Mouse (Mus musculus) cortical plate, adult 2 months (tissue): ENCODE measurements around the gene Mettl13. TPM values are rescaled to one million over a fixed set of nuclear protein-coding genes. Genes with fewer than 3 reads are reported as not detected.

Source experiments
- H3K27ac ChIP-seq: fragments of 200-500 bp; 2 replicates; pipeline ENCODE4 v1.5.1; 2012; ENCODE audit warnings: low read length, control low read depth, inconsistent platforms; ENCODE audit not compliant: insufficient read depth
- H3K4me1 ChIP-seq: fragments of 200-500 bp; 2 replicates; pipeline ENCODE4 v1.6.1; 2011; ENCODE audit warnings: low read length; ENCODE audit not compliant: control insufficient read depth, insufficient read depth
- H3K4me3 ChIP-seq: fragments of 200-500 bp; 2 replicates; pipeline ENCODE4 v1.5.1; 2011; ENCODE audit warnings: mild to moderate bottlenecking, low read length, control low read depth; ENCODE audit not compliant: insufficient read depth
- CTCF ChIP-seq: fragments of 200-500 bp; IDR thresholded peaks from 2 replicates; pipeline ENCODE4 v1.5.1; 2011; ENCODE audit warnings: mild to moderate bottlenecking, control low read depth, low read length; ENCODE audit not compliant: insufficient read depth; ENCODE audit errors: extremely low read depth
- POLR2A ChIP-seq: fragments of 200-500 bp; IDR thresholded peaks from 2 replicates; pipeline ENCODE4 v1.6.1; 2011; ENCODE audit warnings: mild to moderate bottlenecking, low read length, control low read depth; ENCODE audit not compliant: insufficient read depth; ENCODE audit errors: extremely low read depth
- polyA plus RNA-seq: library from polyadenylated mRNA; depleted of rRNA; stranded (reverse); fragments of >200 nt; gene quantifications from 2 replicates; pipeline ENCODE4 v1.2.3, GENCODE M21; 2012

The Mettl13 gene
- polyA plus RNA-seq, 1 experiment, result 9.3 TPM

DNA sequence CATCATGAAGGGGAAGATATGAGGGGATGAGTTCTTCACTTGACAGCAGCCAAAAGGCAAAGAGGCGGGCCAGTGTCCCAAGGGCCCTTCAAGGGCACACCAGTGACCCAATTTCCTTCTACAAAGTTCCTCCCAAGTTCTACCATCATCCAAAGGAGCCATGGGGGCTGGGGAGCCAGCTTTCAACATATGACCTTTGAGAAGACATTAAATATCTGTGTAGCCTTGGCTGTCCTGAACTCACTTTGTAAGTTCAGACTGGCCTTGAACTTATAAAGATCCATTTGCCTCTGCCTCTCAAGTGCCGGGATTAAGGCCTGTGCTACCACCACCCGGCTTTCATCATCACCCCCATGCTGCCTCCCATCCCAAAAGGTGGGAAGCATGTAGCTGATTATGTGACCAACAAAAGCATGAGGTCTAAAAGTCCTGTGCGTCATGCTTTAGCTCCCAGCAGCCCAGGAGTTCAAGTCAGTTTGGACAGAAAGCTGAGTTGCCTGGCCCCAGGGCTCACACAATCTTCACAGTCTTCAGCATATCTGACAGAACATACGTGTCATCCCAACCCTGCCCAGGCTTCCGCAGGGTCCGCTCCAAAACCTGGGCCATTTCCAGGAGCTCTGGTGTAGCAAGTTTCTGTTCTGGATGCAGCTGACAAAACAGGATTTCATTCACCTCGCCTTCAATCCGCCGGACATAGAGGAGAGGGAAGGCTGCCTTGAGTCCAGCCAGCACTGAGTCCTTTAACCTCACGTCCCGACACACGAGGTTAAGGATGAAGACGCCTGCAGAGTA lies 14.4 kb downstream of the Mettl13 start:
- H3K4me3 ChIP-seq, result no peak overlapping the region
- H3K4me1 ChIP-seq, result no peaks in the 10 kb centered on the region
- H3K27ac ChIP-seq, result no peak overlapping the region
- TF ChIP-seq POLR2A, result no peak
- no peak for TF ChIP-seq CTCF

DNA sequence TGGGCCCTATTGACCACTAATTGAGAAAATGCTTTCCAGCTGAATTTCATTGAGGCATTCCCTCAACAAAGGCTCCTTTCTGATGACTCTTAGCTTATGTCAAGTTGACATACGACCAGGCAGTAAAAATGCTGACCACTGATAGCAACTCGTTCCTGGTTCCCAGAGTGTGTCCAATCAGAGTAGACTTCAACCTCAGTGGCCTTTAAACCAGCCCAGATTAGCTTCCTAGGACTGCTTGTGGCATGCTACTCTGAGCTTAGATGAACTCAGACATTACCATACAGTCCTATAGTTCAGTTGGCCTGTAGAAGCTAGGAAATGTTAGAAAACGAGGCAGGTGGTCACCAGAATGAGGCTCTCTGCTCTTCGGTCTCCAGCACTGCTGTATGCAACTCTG lies 16.0 kb downstream of the Mettl13 start:
- Histone ChIP-seq H3K4me1 (no peaks in the 10 kb centered on the region), H3K27ac (no peak overlapping the region), H3K4me3 (no peak overlapping the region)
- no peak for TF ChIP-seq POLR2A
- no peak for TF ChIP-seq CTCF

DNA sequence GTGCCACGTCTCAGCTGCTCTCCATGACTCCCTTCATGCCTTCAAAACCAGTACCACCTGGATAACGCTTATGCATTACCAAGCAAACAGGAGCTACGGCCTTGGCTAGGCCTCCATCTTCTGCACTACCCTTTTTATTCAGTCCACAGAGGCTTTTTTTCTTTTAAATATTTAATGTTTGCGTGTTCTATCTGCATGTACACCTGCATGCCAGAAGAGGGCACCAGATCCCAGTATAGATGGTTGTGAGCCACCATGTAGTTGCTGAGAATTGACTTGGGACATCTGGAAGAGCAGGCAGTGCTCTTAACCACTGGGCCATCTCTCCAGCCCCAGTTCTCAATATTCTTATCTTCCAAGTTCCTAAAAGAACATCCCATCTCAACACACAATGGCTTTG lies 16.8 kb downstream of the Mettl13 start:
- Histone ChIP-seq H3K4me3 (no peak overlapping the region), H3K27ac (no peak overlapping the region), H3K4me1 (no peaks in the 10 kb centered on the region)
- TF ChIP-seq CTCF, result peak; percentile 28; the same call in 1 of the 2 replicates
- no peak for TF ChIP-seq POLR2A

DNA sequence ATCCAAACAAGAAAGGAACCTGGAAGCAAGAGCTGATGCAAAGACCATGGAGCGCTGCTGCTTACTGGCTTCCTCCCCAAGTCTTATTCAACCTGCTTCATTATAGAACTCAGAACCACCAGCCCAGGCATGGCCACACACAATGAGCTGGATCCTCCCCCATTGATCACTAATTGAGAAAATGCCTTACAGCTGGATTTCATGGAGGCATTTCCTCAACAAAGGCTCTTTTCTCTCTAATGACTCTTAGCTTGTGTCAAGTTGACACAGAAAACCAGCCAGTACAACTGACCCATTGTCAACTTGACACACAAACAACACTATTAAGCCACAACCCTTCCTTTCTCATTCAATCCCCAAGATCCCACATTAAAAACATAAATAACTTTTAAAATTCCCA lies 17.7 kb downstream of the Mettl13 start:
- Histone ChIP-seq H3K4me1 (no peaks in the 10 kb centered on the region), H3K4me3 (no peak overlapping the region), H3K27ac (no peak overlapping the region)
- TF ChIP-seq CTCF, result no peak
- TF ChIP-seq POLR2A, result no peak

DNA sequence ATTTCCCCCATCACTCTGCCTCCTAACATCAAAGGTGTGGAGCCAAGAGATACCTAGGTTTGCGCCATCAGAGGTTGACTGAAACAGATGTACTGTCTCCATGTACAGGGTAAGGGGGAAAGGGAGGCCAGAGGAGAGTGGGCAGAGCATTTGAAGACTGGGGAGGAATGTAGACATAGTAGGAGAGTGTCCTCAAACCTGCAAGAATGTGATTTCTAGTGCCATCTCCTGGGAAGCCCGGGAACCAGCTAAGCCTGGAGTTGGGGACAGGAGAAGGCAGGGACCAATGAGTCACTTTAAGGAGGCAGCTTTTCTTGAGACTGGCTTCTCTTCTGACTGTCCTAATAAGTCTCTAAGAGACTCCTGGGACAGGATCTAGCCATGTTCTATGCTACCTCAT lies 18.7 kb downstream of the Mettl13 start:
- no peak overlapping the region for H3K4me3 ChIP-seq
- H3K27ac ChIP-seq, result no peak overlapping the region
- H3K4me1 ChIP-seq, result no peaks in the 10 kb centered on the region
- TF ChIP-seq CTCF, result peak; percentile 46
- TF ChIP-seq POLR2A, result no peak

DNA sequence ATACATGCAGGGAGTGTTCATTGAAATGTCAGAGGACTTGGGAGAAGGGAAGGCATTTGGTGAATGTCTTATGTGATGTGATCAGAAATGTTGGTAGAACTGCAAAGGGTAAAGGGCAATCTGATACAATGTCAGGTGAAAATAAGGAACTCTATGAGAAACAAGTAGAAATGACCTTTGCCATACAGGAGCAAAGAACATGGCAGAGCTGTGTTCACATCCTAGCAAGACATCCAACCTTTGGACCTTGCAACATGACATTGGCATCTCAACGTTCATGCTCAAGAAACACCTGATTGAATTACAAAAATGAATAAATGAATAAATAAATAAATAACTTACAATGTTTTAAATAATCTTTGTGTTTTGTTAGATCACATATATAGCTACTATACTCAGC lies 33.2 kb downstream of the Mettl13 start:
- no peak overlapping the region for H3K4me3 ChIP-seq

DNA sequence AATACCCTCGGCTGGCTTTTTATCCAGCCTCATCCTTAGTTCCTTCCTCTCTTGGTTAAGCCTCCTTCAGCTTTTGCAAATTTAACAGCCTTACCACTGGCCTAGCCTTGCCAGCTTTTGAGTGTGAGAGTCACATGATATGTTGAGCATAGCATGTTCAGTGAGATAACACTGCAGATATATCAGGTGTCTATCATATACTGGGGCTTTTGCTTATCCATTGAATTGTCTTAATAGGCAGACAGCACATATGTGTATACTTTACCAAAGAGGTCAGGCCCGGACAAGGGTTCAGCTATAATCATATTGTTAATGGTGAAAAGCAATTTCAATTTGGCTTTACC lies 38.4 kb downstream of the Mettl13 start:
- TF ChIP-seq CTCF (no peak), POLR2A (no peak)
- H3K27ac ChIP-seq, result no peak overlapping the region
- no peaks in the 10 kb centered on the region for H3K4me1 ChIP-seq
- H3K4me3 ChIP-seq, result no peak overlapping the region

More for the DNA sequence above, 33.2 kb downstream of the Mettl13 start:
- Histone ChIP-seq H3K27ac (no peak overlapping the region), H3K4me1 (no peaks in the 10 kb centered on the region)
- TF ChIP-seq CTCF (no peak), POLR2A (no peak)

DNA sequence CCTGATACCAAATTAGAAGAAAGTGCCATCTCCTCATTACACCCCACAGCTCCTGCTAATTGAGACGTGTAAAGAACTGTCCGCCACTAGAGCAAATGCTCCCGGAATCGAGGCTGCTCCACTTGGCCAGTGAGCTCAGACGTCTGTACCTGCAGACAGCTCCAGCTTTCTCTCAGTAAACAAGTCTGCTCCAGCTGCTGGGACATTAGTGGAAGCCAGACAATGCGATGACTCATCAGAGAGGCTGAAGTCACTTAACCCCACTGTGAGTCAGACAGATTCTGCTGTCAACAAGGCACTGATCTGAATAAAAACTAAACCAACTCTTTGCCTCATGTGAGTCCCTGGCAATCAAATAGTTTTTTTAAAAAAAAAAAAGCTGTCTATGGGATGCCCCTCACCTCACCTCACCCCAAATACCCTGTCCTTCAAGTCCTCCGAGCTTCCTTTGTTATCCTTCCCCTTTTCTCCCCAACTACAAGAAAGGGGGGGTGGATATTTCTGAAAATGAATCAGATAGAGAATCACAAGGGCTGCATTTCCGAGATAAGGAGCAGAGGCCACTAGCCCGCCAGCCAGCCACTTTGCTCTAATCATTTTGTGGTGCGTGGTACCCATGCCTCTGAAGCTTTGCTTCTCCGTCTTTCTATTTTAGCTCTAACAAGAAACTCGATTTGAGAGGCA lies 38.9 kb downstream of the Mettl13 start:
- H3K4me3 ChIP-seq, result no peak overlapping the region
- no peaks in the 10 kb centered on the region for H3K4me1 ChIP-seq
- TF ChIP-seq CTCF (no peak), POLR2A (no peak)
- no peak overlapping the region for H3K27ac ChIP-seq

DNA sequence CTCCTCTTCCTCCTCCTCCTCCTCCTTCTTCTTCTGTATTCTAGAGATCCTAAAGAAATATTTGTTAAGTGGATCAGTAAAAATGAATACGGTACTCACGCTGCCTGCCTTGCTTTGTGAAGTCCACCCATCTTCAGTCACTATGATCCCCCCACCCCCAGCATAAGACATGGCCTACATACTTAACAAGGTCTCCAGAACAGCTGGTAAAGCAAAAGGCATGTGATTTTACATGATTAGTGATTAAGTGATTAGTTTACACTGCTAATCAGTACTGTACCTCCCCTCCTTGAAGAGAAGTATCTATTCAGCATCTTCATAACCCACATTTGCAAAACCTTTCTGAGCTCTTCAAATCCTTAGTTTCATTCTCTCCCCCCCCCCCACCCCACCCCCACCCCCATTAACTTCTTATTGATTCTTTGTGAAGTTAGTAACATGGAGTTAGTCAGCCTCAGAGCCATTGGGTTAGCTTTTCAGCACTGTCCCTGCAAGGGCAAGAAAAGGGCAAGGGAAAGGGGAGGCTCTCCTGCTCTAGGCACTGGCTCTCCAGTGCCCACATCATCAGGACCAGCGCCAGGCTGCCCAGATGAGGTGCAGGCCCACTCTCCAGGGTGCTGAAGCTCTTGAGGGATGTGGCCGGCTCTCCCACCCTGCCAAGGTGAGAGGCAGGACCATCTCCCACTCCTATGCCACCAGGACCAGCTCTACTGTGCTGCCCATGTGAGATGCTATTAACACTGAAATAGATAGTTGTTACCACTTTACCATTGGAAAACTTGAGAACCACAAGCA lies 39.9 kb downstream of the Mettl13 start:
- Histone ChIP-seq H3K27ac (no peak overlapping the region), H3K4me3 (no peak overlapping the region)
- TF ChIP-seq POLR2A (no peak), CTCF (no peak)

DNA sequence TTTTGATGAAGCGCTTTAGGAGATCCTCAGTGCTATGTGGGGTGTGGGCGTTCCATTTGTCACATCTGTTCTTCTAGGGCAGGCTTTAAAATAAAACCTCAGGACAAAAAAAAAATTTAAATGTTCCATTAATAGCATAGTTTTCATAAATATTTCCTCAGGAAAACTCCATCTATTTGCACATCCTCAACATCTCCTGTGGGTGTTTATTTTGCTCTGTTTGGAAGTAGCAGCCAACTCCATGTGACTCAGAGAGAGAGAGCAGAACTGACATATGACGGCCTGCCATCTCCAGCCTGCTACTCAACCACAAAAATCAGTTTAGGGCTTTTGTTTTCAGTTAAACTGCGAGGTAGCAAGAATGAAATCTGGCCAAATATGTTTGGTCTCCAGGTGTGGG lies 41.8 kb downstream of the Mettl13 start:
- no peak overlapping the region for H3K4me3 ChIP-seq

More for the DNA sequence above, 39.9 kb downstream of the Mettl13 start:
- H3K4me1 ChIP-seq, result no peaks in the 10 kb centered on the region

More for the DNA sequence above, 41.8 kb downstream of the Mettl13 start:
- H3K27ac ChIP-seq, result no peak overlapping the region
- no peak for TF ChIP-seq POLR2A
- TF ChIP-seq CTCF, result no peak
- no peaks in the 10 kb centered on the region for H3K4me1 ChIP-seq
